Mouse (Mus musculus) fat pad, adult 2 months (tissue): ENCODE data around the gene Cox7c.
"Not testable (repeated sequence)": the region's sequence is repeated elsewhere in the genome, so short reads cannot be mapped to it uniquely, and the experiment has no call there.

Experiments used
- DNase-seq: peaks from one replicate; pipeline ENCODE4 v3.0.0-alpha.2; 2011; ENCODE audit warnings: low read depth, low spot score; ENCODE audit errors: extremely low read depth

The Cox7c gene

DNA sequence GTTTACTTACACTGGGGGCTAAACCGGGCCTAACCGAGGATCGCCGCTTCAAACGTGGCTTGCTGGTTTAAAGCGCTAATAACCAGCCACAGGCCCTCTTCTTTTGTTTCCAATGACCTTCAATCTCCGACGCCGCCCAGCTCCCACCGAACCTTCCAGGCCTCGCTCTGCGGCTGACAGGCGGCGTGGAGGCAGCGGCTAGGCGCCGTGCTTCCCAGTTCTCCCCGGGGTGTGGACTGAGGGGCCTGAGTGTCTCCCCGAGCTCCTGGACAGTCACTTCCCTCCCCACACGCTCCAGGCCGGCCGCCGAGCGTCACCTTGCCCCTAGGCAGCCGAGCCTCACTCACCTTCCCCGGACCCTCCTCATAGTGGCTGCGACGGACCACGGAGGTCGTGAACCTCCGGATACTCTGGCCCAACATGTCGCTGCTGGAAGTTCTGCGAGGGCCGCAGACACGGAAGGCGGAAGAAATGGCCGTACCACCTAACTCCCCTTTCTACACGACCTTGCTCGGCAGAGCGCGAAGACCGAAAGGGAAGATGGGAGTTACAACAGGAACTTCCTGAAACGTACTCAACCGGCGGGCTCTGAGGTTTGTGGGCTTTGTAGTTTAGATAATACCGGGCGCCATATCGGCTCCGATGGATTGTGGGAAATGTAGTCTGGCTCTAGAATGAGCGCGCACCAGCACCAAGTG lies at the start of gene Cox7c:
Cox7c (minus strand) TSS at position 651 of the 698 bp plus-strand sequence.
- DNase-seq: peak; percentile 51

DNA sequence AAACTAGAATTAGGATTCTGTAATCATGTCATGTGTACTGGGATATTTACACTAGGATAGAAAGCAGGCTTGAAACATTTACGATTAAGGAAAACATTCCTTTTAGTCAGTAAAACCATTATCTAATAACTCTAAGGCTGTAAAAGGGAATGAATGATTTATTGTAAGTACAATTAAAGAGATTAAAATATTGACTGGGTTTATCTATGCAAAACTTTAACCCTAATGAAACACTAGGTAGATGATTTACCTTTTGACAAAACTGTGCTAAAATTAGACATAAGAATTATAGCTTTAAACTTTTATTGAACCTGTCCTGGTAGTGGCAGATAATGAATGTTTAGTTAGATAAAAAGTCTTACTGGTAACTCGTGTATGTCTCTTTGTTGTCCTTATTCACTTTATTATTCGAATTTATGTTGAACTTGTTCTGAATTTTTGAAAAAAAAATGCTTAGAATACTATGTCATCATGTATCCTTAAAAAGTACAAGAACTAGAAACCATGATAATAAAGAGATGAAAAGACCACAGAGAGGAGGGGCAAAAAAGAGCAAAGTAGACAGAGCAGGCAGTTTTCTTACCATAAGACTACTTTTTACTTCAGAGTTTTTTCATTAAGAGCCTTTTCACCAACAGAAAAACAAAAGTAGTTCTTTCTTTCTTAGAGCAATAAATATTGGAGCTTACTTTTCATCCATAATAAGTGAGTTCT lies 21.5 kb upstream of the Cox7c start:
- no peak for DNase-seq

DNA sequence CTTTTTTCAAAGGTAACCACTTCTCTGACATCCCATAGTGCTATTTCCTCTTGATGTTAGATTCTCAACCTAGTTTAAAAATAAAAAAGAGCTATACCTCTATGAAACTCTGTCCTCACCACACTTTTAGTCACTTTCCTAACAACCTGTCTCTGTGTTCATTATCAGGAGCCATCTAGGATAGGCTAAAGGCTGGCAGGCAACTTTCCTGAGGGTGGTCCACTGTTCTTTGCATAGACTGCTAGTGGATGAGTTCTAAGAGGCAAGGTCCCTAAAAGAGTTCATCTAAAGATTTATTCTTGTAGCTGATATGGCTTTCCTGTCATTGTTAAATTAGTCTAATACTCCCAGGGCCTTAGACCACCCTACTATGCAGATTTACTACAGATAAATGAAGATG lies 20.8 kb upstream of the Cox7c start:
- DNase-seq: no peak

DNA sequence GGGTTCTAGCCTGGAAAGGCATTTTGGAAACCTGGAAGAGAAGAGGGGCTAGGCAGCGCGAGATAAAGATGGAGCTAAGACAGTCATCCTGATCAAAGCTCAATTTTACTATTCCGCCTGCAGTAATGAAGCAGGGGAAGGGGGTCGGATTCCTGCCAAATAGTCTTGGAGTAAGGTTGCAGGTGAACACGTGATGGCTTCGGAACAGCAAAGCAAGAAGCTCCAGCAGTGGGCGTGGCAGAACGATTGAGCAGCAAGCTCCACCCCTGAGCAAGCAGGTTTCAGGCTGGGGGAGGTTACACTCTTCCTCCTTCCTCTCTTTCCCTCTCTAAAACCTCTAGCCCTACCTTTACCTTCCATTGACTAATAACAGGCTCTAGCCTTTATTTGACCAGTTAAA lies 7.4 kb upstream of the Cox7c start:
- DNase-seq: not testable (repeated sequence)

DNA sequence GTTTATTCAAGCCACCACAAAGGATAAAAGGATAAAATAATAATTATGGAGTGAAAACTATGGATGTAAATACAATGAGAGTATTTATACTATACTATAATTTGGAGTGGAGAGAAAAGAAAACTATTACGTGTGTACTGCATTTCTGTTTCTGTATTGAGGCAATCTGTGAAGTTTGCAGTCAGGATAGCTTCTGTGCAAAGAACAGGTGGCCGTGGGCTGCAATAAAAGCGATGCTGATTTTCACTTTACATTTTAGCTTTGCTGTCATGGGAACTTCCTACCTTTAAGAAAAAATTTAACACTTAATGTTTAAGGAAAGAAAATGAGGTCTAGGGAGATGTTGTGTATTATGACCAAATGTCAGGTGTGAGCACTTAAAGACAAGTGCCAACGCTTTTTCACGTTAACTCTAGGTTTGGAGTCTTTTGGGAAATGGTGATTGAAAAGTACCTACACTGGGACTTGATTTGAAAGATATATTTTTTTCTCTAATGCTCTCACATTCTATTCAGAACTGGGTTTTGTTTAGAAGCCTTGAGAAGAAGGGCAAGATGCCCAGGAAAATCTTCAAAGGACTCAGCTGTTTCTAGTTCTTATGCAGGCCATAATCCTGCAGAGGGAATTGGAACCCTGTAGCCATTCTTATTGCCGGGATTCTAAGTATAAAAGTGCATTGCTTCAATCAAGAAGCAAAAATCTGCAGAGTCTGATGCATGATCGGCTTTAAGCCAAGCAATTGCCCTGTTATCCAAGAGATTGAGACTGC lies 41.6 kb downstream of the Cox7c start:
- no peak for DNase-seq
